Mouse (Mus musculus) myocyte (in vitro differentiated cells): ENCODE results near the gene Hist1h4d. TPM values are rescaled to one million over a fixed set of nuclear protein-coding genes. Genes with fewer than 3 reads are reported as not detected.
"Not testable (repeated sequence)": the region's sequence is repeated elsewhere in the genome, so short reads cannot be mapped to it uniquely, and the experiment has no call there.

Experiments
- H3K27me3 ChIP-seq: one replicate; pipeline ENCODE4 v1.6.1; 2011; ENCODE audit not compliant: control insufficient read depth, insufficient read depth, insufficient read length
- H3K36me3 ChIP-seq: one replicate; pipeline ENCODE4 v1.6.1; 2011; ENCODE audit not compliant: control insufficient read depth, insufficient read depth
- H3K4me2 ChIP-seq: one replicate; pipeline ENCODE4 v1.6.1; 2011; ENCODE audit warnings: low read depth, control low read depth
- H3K4me3 ChIP-seq: one replicate; pipeline ENCODE4 v1.5.1; 2011; ENCODE audit warnings: mild to moderate bottlenecking, control low read depth, moderate library complexity
- H3K79me2 ChIP-seq: one replicate; pipeline ENCODE4 v1.6.1; 2011; ENCODE audit not compliant: control insufficient read depth, insufficient read depth
- H3ac ChIP-seq: one replicate; pipeline ENCODE4 v1.6.1; 2011; ENCODE audit not compliant: control insufficient read depth, insufficient read length
- CEBPB ChIP-seq: IDR thresholded peaks from 2 replicates; pipeline ENCODE4 v1.6.1; 2011; ENCODE audit warnings: mild to moderate bottlenecking, moderate library complexity; ENCODE audit not compliant: poor library complexity, insufficient read depth, severe bottlenecking
- E2F4 ChIP-seq: IDR thresholded peaks from one replicate; pipeline ENCODE4 v1.6.1; 2011; ENCODE audit warnings: mild to moderate bottlenecking, control low read depth, moderate library complexity; ENCODE audit not compliant: insufficient read depth
- MAX ChIP-seq: IDR thresholded peaks from one replicate; pipeline ENCODE4 v1.6.1; 2011; ENCODE audit warnings: low read depth, mild to moderate bottlenecking, control low read depth
- MYOD1 ChIP-seq, 3 experiments: IDR thresholded peaks; one replicate each; pipeline ENCODE4 v1.6.1; 2011; ENCODE audit warnings: control low read depth in 2 of 3, low read depth in 2 of 3, mild to moderate bottlenecking in 2 of 3, moderate library complexity in 1 of 3; ENCODE audit not compliant: insufficient read length in 2 of 3, control insufficient read depth in 1 of 3
- MYOG ChIP-seq, 3 experiments: IDR thresholded peaks; one replicate each; pipeline ENCODE4 v1.6.1; 2011; ENCODE audit warnings: control low read depth in 2 of 3, low read depth in 2 of 3, mild to moderate bottlenecking in 2 of 3; ENCODE audit not compliant: insufficient read length in 2 of 3, control insufficient read depth in 1 of 3, insufficient read depth in 1 of 3
- POLR2A ChIP-seq: IDR thresholded peaks from one replicate; pipeline ENCODE4 v1.6.1; 2011; ENCODE audit warnings: low read depth, mild to moderate bottlenecking, control low read depth, moderate library complexity; ENCODE audit not compliant: insufficient read length
- POLR2AphosphoS2 ChIP-seq: IDR thresholded peaks from one replicate; pipeline ENCODE4 v1.6.1; 2011; ENCODE audit warnings: low read depth, control low read depth; ENCODE audit not compliant: insufficient read length
- REST ChIP-seq: IDR thresholded peaks from one replicate; pipeline ENCODE4 v1.6.1; 2011; ENCODE audit warnings: mild to moderate bottlenecking, control low read depth, moderate library complexity; ENCODE audit not compliant: insufficient read depth, insufficient read length
- SRF ChIP-seq: IDR thresholded peaks from one replicate; pipeline ENCODE4 v1.6.1; 2011; ENCODE audit warnings: low read depth; ENCODE audit not compliant: control insufficient read depth, insufficient read length
- TCF12 ChIP-seq: IDR thresholded peaks from one replicate; pipeline ENCODE4 v1.6.1; 2011; ENCODE audit warnings: mild to moderate bottlenecking, control low read depth; ENCODE audit not compliant: poor library complexity, insufficient read depth, severe bottlenecking
- TCF3 ChIP-seq: IDR thresholded peaks from one replicate; pipeline ENCODE4 v1.6.1; 2011; ENCODE audit warnings: low read depth, control low read depth; ENCODE audit not compliant: insufficient read length
- USF1 ChIP-seq: IDR thresholded peaks from one replicate; pipeline ENCODE4 v1.6.1; 2011; ENCODE audit warnings: low read depth, mild to moderate bottlenecking, control low read depth, moderate library complexity
- polyA plus RNA-seq: library from polyadenylated mRNA; unstranded; fragments of >200 nt; fragmentation: generic; extraction: Trizol; gene quantifications from one replicate; pipeline ENCODE4 v1.2.1, GENCODE M21; 2012; ENCODE audit warnings: missing spikeins

Gene Hist1h4d
- polyA plus RNA-seq, 1 experiment, result 1.8 TPM

DNA sequence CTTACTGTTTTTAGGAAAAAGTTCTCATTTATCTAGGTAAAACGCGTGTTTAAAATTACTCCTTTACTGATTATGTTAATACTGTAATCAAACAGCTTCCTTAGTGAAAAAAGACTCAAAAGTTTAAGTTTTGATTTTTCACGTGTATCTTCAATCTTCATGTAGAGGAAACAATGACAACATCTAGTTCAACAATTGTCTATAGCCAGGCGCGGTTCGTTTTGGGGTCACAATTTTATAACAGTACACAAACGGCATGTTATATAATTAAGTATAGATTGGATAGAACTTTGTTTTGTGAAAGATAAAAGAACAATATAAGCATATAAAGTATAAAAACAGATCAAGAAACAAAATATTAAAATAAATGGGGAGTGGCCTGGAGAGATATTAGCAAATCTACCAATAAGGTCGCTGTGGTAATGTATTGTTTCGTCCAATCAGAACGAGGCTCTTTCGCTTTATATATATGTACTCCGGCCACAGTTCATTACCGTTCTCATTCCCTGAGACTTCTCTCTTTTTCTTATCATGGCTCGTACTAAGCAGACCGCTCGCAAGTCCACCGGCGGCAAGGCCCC, 6.0 kb upstream of the Hist1h4d start, which contains the start of gene Hist1h3d:
Hist1h3d (plus strand) TSS at position 493 of the 581 bp plus-strand sequence.
- no peaks in the 10 kb centered on the region for H3K36me3 ChIP-seq
- no peaks in the 10 kb centered on the region for H3K79me2 ChIP-seq
- H3ac ChIP-seq, result no peak within 1 kb of the TSS
- H3K4me2 ChIP-seq, result peak within 1 kb of the TSS; percentile 81
- TF ChIP-seq REST (no peak), TCF12 (no peak), TCF3 (no peak), MYOD1 (IDR thresholded peaks at IDR 0.05; ENCODE audit: control insufficient read depth in 1 of 3, insufficient read length in 2 of 3, low read depth in 2 of 3) (no peak), USF1 (no peak), POLR2A (no peak), POLR2AphosphoS2 (no peak), MYOG (IDR thresholded peaks at IDR 0.05; ENCODE audit: control insufficient read depth in 1 of 3, insufficient read depth in 1 of 3, insufficient read length in 2 of 3, low read depth in 2 of 3) (no peak), MAX (no peak), CEBPB (no peak), E2F4 (no peak), SRF (no peak)
- H3K27me3 ChIP-seq, result no peaks in the 10 kb centered on the region
- peak within 1 kb of the TSS; percentile 27 for H3K4me3 ChIP-seq

DNA sequence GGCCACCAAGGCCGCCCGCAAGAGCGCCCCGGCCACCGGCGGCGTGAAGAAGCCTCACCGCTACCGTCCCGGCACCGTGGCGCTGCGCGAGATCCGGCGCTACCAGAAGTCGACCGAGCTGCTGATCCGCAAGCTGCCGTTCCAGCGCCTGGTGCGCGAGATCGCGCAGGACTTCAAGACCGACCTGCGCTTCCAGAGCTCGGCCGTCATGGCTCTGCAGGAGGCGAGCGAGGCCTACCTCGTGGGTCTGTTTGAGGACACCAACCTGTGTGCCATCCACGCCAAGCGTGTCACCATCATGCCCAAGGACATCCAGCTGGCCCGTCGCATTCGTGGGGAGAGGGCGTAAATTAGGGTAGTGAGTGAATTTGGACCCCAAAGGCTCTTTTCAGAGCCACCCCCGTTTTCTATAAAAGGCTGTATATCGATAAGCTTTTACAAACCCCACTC, 5.5 kb upstream of the Hist1h4d start:
- Histone ChIP-seq H3K4me2 (peak overlapping the region; percentile 81), H3K4me3 (peak overlapping the region; percentile 27)
- not testable (repeated sequence) for H3K27me3 ChIP-seq, H3K36me3 ChIP-seq, H3K79me2 ChIP-seq, H3ac ChIP-seq
- TF ChIP-seq POLR2A (peak; percentile 71), POLR2AphosphoS2 (peak; percentile 82)

DNA sequence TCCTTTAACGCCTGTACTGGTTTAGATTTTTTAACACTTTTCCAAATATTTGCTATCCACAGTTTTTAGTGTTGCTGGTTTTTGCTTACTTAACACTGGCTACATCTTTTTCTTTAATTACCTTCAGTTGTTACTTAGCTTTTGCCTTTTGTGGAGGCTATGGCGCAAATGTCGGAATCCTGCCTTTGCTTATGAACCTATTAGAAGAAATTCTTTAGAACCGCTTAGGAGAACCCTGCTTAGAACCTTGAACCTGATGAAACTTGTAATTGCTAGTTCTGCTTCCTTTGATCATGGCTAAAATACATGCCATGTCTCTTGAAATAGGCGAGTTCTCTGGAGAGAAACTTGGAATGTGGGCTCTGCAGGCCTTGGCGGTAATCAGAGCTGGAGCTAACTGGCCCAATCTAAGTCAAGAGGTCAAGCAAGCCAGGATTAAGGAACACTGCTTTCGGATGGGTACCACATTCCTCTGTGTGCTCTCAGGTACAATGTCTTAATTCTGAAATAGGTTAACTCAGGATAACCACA, 5.0 kb upstream of the Hist1h4d start:
- Histone ChIP-seq H3K79me2 (no peaks in the 10 kb centered on the region), H3ac (no peak overlapping the region)
- TF ChIP-seq POLR2AphosphoS2 (peak; percentile 55), TCF3 (no peak), POLR2A (peak; percentile 33)

DNA sequence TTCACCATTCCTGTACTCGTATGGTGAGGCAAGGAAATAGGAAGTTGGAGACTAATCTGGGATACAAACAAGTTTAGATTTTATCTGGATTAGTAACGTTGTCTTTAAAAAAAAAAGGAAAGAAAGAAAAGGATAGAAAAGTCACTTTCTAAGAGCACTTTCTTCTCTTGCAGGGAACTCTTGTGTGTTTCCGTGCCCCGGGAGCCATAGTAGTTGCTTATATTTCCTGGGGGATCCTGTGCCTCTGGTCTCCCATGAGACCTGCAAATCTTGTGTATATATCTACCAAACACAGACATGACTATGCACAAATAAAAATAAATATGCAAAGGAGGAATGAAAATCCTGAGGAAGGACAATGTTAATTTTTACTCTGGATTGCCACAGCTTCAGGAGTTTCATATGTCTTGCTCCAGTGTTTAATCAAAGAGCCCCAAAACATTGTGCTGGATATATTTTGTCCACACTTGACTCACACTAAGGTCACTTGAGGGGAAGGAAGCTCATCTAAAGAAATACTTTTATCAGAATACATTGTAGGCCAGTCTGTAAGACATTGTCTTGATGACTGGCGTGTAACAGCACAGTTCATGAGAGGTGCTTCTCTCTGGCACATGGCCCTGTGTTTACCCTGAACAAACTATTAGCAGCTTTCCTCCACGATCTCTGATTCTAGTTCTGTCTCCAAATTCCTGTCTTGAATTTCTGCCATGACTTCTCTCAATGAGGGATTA, 4.3 kb upstream of the Hist1h4d start:
- no peak for TF ChIP-seq REST
- TF ChIP-seq SRF, result no peak
- Histone ChIP-seq H3ac (no peak overlapping the region), H3K4me2 (peak overlapping the region; percentile 81), H3K36me3 (no peaks in the 10 kb centered on the region), H3K79me2 (no peaks in the 10 kb centered on the region), H3K27me3 (no peaks in the 10 kb centered on the region), H3K4me3 (peak overlapping the region; percentile 27)

More for the DNA sequence above, 5.0 kb upstream of the Hist1h4d start:
- H3K36me3 ChIP-seq, result no peaks in the 10 kb centered on the region
- peak overlapping the region; percentile 81 for H3K4me2 ChIP-seq
- no peaks in the 10 kb centered on the region for H3K27me3 ChIP-seq
- peak overlapping the region; percentile 27 for H3K4me3 ChIP-seq

DNA sequence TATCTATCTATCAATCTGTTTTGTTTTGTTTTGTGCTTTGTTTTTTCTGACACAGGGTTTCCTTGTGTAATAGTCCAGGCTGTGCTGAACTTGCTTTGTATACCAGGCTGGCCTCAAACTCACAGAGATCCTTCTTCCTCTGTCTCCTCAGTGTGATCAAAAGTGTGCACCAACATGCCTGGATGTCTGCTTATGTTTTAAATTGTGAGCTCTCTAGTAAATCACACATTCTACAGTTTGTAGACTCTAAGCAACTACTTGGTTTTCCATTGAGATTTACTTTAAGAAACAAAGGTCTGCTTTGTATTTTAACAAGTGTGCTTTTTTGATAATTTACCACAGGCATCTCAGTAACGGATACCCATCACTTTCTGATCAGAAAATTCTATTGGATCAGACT, 3.6 kb upstream of the Hist1h4d start:
- no peak overlapping the region for H3ac ChIP-seq
- no peak overlapping the region for H3K4me3 ChIP-seq
- no peaks in the 10 kb centered on the region for H3K79me2 ChIP-seq
- TF ChIP-seq SRF (no peak), CEBPB (no peak), REST (no peak), MAX (no peak), POLR2AphosphoS2 (no peak), TCF3 (no peak), TCF12 (no peak), POLR2A (no peak)
- H3K27me3 ChIP-seq, result no peaks in the 10 kb centered on the region
- H3K36me3 ChIP-seq, result no peaks in the 10 kb centered on the region
- H3K4me2 ChIP-seq, result no peak overlapping the region
